Mouse (Mus musculus) brain, embryonic 14.5 days (tissue): ENCODE data around the gene Rgs7.

ENCODE experiments used
- CTCF ChIP-seq: fragments of 200-500 bp; IDR thresholded peaks from 2 replicates; pipeline ENCODE4 v1.5.1; 2012; ENCODE audit warnings: inconsistent platforms, mild to moderate bottlenecking, moderate library complexity, borderline replicate concordance; ENCODE audit not compliant: insufficient read depth, insufficient read length; ENCODE audit errors: extremely low read depth
- POLR2A ChIP-seq: fragments of 200-500 bp; IDR thresholded peaks from 2 replicates; pipeline ENCODE4 v1.6.1; 2012; ENCODE audit warnings: mild to moderate bottlenecking, inconsistent platforms, borderline replicate concordance; ENCODE audit not compliant: poor library complexity, insufficient read depth, insufficient read length, severe bottlenecking; ENCODE audit errors: extremely low read depth

- TF ChIP-seq POLR2A (no peak), CTCF (no peak)
Measured at GRCm38 (mm10) chr1:175540700-175541099, 48.4 kb upstream of the Rgs7 start.
